Mouse (Mus musculus) liver, embryonic 11.5 days (tissue): ENCODE measurements around the gene Art2b. TPM values are rescaled to one million over a fixed set of nuclear protein-coding genes. Genes with fewer than 3 reads are reported as not detected.

Source experiments
- ATAC-seq: fragments of 200-750 bp; cut with Nextera tagmentation; replicated peaks from 2 replicates; pipeline ENCODE4 v1.8.0; 2017; ENCODE audit warnings: moderate number of reproducible peaks, mild to moderate bottlenecking, moderate TSS enrichment, moderate library complexity; ENCODE audit not compliant: low FRiP score
- DNase-seq: peaks from one replicate; pipeline ENCODE4 v3.0.0-alpha.2; 2017; ENCODE audit warnings: low spot score
- H3K27ac ChIP-seq: fragments of 300-500 bp; sonication (generic); 2 replicates; pipeline ENCODE4 v1.5.1; 2014; ENCODE audit warnings: mild to moderate bottlenecking, low read depth, low read length, control low read depth
- H3K27me3 ChIP-seq: fragments of 300-500 bp; sonication (generic); replicated peaks from 2 replicates; pipeline ENCODE4 v1.6.1; 2014; ENCODE audit warnings: low read length, mixed read lengths; ENCODE audit not compliant: control insufficient read depth, insufficient read depth
- H3K36me3 ChIP-seq: fragments of 300-500 bp; sonication (generic); 2 replicates; pipeline ENCODE4 v1.6.1; 2014; ENCODE audit warnings: mild to moderate bottlenecking, low read length, moderate library complexity, mixed read lengths; ENCODE audit not compliant: control insufficient read depth, insufficient read depth
- H3K4me1 ChIP-seq: fragments of 300-500 bp; sonication (generic); replicated peaks from 2 replicates; pipeline ENCODE4 v1.6.1; 2014; ENCODE audit warnings: low read length, mixed read lengths; ENCODE audit not compliant: control insufficient read depth, insufficient read depth
- H3K4me2 ChIP-seq: fragments of 300-500 bp; sonication (generic); 2 replicates; pipeline ENCODE4 v1.6.1; 2014; ENCODE audit warnings: mild to moderate bottlenecking, control low read depth, moderate library complexity
- H3K4me3 ChIP-seq: fragments of 300-500 bp; sonication (generic); 2 replicates; pipeline ENCODE4 v1.5.1; 2014; ENCODE audit warnings: low read depth, low read length, control low read depth
- H3K9ac ChIP-seq: fragments of 300-500 bp; sonication (generic); 2 replicates; pipeline ENCODE4 v1.6.1; 2014; ENCODE audit warnings: low read depth, low read length, control low read depth
- H3K9me3 ChIP-seq: fragments of 300-500 bp; sonication (generic); 2 replicates; pipeline ENCODE4 v1.6.1; 2016; ENCODE audit warnings: low read length, inconsistent platforms, mixed read lengths; ENCODE audit not compliant: control insufficient read depth
- WGBS: fragments of 180-500 bp; shearing (Covaris S2); extraction: QIAGEN DNeasy Blood & Tissue Kit; methylation state at CpG from one replicate; pipeline ENCODE4 v1.1.7; 2014; 5-methylcytosine and 5-hydroxymethylcytosine counted together
- polyA plus RNA-seq: library from polyadenylated mRNA; unstranded; fragments of >200 nt; fragmentation: Nextera tagmentation; extraction: Ambion mirVana; gene quantifications from 2 replicates; pipeline ENCODE4 v1.2.1, GENCODE M21; 2014

The Art2b gene
- polyA plus RNA-seq, 1 experiment from 2014 or later: not detected

GRCm38 (mm10) chr7:101538141-101538933 lies 47.1 kb downstream of the Art2b start:
- H3K4me1 ChIP-seq: no peaks in the 10 kb centered on the region
- H3K9ac ChIP-seq: no peak overlapping the region
- H3K4me3 ChIP-seq: no peak overlapping the region
- 49% methylated on average over 14 of the region's 14 CpGs for WGBS
- H3K27ac ChIP-seq: no peak overlapping the region
- ATAC-seq: no peak
- no peak overlapping the region for H3K4me2 ChIP-seq
- no peaks in the 10 kb centered on the region for H3K9me3 ChIP-seq
- H3K27me3 ChIP-seq: no peaks in the 10 kb centered on the region; the same call in 1 of the 2 replicates
- H3K36me3 ChIP-seq: no peaks in the 10 kb centered on the region
- DNase-seq: no peak

DNA sequence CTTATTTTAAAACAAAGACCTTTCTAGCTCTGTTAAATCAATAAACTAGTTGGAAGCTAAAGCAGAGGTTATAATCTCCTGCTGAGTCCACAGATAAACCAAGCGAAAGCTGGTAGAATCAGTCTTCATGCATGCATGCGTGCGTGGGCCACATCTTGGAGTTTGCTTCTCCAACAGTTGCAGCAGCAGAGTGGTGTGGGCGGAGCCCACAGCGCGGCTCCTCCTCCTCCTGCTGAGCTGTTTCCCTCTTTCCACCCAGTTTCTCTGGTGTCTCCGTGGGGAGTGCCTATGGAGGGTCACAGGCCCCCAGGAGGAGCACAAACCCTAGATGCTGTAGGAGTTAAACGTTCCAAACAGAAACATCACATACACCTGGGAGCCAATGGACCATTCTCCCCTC lies 47.9 kb downstream of the Art2b start:
- Histone ChIP-seq H3K27me3 (no peaks in the 10 kb centered on the region; the same call in 1 of the 2 replicates), H3K27ac (no peak overlapping the region), H3K9ac (no peak overlapping the region), H3K36me3 (no peaks in the 10 kb centered on the region), H3K9me3 (no peaks in the 10 kb centered on the region), H3K4me3 (no peak overlapping the region), H3K4me2 (no peak overlapping the region), H3K4me1 (no peaks in the 10 kb centered on the region)
- ATAC-seq (no peak), DNase-seq (no peak)
- 37% methylated on average over 8 of the region's 8 CpGs for WGBS

- DNase-seq: no peak
- Histone ChIP-seq H3K36me3 (no peaks in the 10 kb centered on the region), H3K9me3 (no peaks in the 10 kb centered on the region), H3K27me3 (no peaks in the 10 kb centered on the region; the same call in 1 of the 2 replicates), H3K4me2 (no peak overlapping the region), H3K27ac (no peak overlapping the region), H3K4me3 (no peak overlapping the region), H3K9ac (no peak overlapping the region), H3K4me1 (no peaks in the 10 kb centered on the region)
- 80% methylated on average over 5 of the region's 5 CpGs for WGBS
- ATAC-seq: no peak
Observed at GRCm38 (mm10) chr7:101535517-101535916, 49.9 kb downstream of the Art2b start.

- no peak for ATAC-seq
- no peak overlapping the region for H3K4me3 ChIP-seq
- no peaks in the 10 kb centered on the region for H3K4me1 ChIP-seq
- H3K9ac ChIP-seq: no peak overlapping the region
- 73% methylated on average over 10 of the region's 10 CpGs for WGBS
- no peak overlapping the region for H3K4me2 ChIP-seq
- no peaks in the 10 kb centered on the region for H3K9me3 ChIP-seq
- DNase-seq: no peak
- no peaks in the 10 kb centered on the region; the same call in 1 of the 2 replicates for H3K27me3 ChIP-seq
- no peak overlapping the region for H3K27ac ChIP-seq
- H3K36me3 ChIP-seq: no peaks in the 10 kb centered on the region
Observed at GRCm38 (mm10) chr7:101535102-101535501, 50.3 kb downstream of the Art2b start.

DNA sequence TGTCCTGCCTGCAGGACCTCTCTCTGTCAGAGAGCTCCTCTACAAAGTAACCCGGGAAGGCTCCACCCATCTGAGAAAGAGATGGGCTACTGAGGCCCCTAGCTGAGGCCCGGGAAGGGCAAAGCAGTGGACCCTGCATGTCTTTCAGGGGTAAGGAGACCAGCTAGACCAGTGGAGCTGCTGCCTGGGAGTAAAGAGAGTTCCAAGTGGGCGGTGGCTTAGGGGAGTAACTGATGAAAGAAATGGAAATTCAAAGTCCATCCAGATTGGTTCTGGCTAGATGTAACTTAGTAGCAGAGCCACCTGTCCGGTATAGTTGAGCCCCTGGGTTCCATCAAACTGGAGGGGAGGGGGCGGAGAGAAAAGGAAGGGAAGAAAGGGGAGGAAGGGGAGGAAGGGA lies 51.0 kb downstream of the Art2b start:
- Histone ChIP-seq H3K4me3 (no peak overlapping the region), H3K36me3 (no peaks in the 10 kb centered on the region), H3K4me2 (no peak overlapping the region), H3K4me1 (no peaks in the 10 kb centered on the region), H3K27ac (no peak overlapping the region), H3K27me3 (no peaks in the 10 kb centered on the region; the same call in 1 of the 2 replicates), H3K9ac (no peak overlapping the region), H3K9me3 (no peaks in the 10 kb centered on the region)
- no peak for DNase-seq
- 36% methylated on average over 5 of the region's 5 CpGs for WGBS
- ATAC-seq: no peak

Other genes with a start within 250 kb of the Art2b start
- 33.8 and 33.9 TPM in 2 replicates for gene Arap1, start 237.5 kb downstream of the Art2b start, polyA plus RNA-seq
- gene Gm45837, start 174.7 kb downstream of the Art2b start, polyA plus RNA-seq: 2.1 TPM in 1 of 2 replicates, not detected in the other
- 14.4 and 15.0 TPM in 2 replicates for gene Pde2a, start 163.9 kb downstream of the Art2b start, polyA plus RNA-seq
- gene Clpb, start 78.0 kb upstream of the Art2b start, polyA plus RNA-seq: 51.3 and 54.7 TPM in 2 replicates
- gene Phox2a, start 232.7 kb upstream of the Art2b start, polyA plus RNA-seq: 0.10 TPM in 1 of 2 replicates, not detected in the other